Mouse (Mus musculus) cerebellum, postnatal 25 days (tissue): ENCODE measurements around the gene Gm10719.
A peak's percentile ranks its signal among the peaks of the same experiment; 100 is the strongest.
"Not testable (repeated sequence)": the region's sequence is repeated elsewhere in the genome, so short reads cannot be mapped to it uniquely, and the experiment has no call there.

ENCODE experiments used
- DNase-seq, 2 experiments: peaks; one replicate each; pipeline ENCODE4 v3.0.0; 2021; ENCODE audit warnings: mixed read lengths in 2 of 2

Gene Gm10719

GRCm38 (mm10) chr9:3025653-3026052 is 8.4 kb downstream of the Gm10719 start:
- DNase-seq: peak; percentile 40 to 48

GRCm38 (mm10) chr9:3026136-3026535 is 8.9 kb downstream of the Gm10719 start:
- DNase-seq: not testable (repeated sequence)

- peak in 1 of 2 experiments; percentile 6 for DNase-seq
Observed at GRCm38 (mm10) chr9:3026741-3027140, 9.5 kb downstream of the Gm10719 start.

GRCm38 (mm10) chr9:3027200-3027599 is 10.0 kb downstream of the Gm10719 start:
- not testable (repeated sequence) for DNase-seq

- peak; percentile 12 to 16 for DNase-seq
Observed at GRCm38 (mm10) chr9:3029276-3030000, 12.2 kb downstream of the Gm10719 start.

GRCm38 (mm10) chr9:3030677-3031318 is 13.6 kb downstream of the Gm10719 start:
- peak in 1 of 2 experiments; percentile 2 for DNase-seq

- not testable (repeated sequence) for DNase-seq
Observed at GRCm38 (mm10) chr9:3034299-3034698, 17.1 kb downstream of the Gm10719 start, which contains the start of gene Gm17535. Gene Gm17535 (plus strand): TSS chr9:3034599.

GRCm38 (mm10) chr9:3036577-3036976 is 19.4 kb downstream of the Gm10719 start, which contains the start of gene Gm10715:
Gene Gm10715 (plus strand): TSS chr9:3036877.
- not testable (repeated sequence) for DNase-seq

- not testable (repeated sequence) for DNase-seq
Observed at GRCm38 (mm10) chr9:3038161-3038560, 21.0 kb downstream of the Gm10719 start.
